Mouse (Mus musculus) heart, adult 9 months (tissue): ENCODE data around the gene Dnm3.
A peak's percentile ranks its signal among the peaks of the same experiment; 100 is the strongest.

Source experiments
- DNase-seq, 2 experiments: peaks; one replicate each; pipeline ENCODE4 v3.0.0; 2022; ENCODE audit warnings: low spot score in 2 of 2

Dnm3 gene

DNA sequence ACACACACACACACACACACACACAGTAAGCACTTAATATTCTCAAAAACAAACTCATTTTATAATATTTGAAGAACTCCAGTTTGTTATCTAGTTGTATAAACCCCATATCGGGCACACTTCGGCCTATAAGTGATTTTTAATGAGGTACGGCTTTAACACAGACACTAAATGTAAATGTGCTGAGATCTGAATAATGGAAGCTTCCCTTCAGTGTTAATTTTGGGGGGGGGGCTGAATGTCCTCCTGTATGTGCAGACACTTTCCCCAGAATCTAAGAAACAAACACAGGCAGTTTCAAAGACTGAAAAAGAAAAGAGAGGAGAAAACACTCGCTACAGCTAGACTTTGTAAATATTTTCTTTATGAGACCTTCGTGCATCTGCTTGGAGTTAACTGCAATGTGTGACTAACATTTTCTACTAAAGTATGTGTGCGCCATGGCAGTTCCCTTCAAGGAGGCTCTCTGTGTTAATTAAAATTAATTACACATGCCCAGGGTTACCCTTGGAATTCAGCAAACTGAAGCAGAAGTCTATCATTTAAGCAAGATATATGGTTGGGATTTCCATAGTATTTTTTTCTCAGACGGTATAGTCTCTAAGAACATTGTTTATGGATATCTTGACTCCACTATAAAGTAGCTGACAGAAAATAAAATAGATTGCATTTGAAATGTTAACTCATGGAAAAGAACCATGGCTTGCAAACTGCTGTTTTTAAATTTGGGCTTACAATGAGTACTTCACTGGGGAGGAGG is 356.2 kb downstream of the Dnm3 start:
- DNase-seq = no peak

DNA sequence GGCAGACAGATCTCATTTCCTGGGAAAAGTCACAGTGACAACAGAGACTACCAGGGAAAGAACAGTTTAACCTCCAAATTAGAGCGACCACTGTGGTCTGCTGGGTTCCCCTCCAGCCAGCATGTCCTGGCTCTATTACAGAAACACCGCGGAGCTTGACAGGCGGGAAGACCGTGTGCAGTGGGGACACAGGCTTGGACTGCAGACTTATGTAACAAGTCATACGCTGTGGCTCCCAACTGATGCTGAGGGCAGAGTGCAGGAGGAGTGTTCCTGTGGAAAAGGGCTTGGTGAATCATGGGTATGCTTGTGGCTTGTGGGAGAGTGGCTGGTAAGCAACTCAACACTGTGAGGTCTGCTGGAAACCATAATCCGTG is 368.4 kb downstream of the Dnm3 start:
- DNase-seq = peak in 1 of 2 experiments; percentile 53

DNA sequence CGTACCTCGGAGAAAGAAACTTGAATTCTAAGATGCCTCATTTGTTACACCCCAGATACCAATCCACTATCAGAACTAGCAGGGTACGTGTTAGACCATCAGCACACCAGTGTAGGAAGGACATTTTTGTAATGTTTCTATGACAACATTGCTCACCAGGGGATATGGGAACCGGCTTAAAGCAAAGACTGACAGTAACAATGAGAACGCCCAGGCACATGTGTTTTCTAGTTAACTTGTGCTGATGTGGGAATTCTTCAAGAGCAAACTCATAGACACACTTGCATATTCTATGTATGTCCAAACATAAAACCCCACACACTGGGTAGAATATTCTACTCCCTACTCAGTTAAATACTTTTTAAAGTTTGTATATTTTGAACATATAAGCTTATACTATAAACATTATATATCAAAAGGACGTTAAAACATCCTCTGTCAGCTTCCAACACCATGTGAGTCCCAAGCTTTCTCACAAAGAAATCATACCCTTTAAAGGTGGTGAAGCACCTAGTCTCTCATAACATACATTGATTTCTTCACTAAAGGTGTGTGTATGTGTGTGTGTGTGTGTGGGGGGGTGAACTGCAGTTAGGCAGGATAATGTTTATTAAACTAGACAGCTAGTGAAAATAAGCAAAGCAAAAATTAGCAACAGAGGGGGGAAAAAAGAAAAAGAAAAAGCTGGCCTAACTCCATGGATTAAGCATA is 369.0 kb downstream of the Dnm3 start:
- no peak for DNase-seq

DNA sequence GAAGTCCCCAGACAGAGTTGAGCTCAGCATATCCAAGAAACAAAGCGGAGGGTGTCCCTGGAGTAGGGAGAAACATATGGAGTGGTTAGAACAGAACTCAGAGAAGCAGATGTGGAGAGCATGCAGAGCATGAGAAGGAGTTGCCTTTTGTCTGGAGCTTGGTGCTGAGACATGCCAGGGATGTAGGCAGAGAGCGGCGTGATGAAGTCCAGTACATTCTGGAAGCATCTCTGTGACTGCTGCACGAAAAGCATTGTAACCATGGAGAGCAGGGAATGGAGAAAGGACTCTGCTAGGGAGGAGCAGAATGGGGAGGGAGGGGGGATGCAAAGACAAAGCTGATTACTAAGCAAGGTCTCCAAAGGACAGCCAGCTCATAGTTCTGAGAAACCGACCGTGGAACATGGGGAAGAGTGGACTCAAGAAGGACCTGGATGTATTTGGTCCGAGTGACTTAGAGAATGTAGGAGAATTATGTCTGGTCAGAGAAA is 369.6 kb downstream of the Dnm3 start:
- no peak for DNase-seq

DNA sequence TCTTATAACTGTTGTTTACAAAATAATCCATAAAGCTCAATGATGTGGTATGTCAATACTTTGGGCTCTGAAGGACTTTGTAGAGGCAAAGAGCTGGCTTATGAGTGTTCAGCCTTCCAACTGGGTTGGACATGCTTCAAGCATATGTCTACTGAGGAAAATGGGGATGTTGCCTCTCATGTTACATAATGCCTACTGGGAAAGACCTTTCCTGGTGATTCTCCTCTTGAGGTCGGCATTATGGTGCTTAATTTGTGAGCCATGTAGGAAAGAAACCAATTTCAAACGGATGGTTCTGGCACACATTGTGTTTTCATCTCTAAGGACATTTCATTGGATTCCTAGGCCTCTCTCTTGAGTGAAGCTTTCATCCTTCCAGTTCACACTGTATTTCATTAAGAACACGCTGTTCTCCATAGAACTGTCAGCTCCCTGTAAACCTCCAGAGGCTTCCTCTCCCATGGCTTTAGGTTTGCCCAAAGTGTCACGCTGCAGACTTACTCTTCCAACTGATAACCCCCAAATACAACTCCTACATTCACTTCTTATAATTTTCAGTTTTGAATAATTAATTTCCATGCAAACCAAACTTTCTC is 370.7 kb downstream of the Dnm3 start:
- DNase-seq = no peak

DNA sequence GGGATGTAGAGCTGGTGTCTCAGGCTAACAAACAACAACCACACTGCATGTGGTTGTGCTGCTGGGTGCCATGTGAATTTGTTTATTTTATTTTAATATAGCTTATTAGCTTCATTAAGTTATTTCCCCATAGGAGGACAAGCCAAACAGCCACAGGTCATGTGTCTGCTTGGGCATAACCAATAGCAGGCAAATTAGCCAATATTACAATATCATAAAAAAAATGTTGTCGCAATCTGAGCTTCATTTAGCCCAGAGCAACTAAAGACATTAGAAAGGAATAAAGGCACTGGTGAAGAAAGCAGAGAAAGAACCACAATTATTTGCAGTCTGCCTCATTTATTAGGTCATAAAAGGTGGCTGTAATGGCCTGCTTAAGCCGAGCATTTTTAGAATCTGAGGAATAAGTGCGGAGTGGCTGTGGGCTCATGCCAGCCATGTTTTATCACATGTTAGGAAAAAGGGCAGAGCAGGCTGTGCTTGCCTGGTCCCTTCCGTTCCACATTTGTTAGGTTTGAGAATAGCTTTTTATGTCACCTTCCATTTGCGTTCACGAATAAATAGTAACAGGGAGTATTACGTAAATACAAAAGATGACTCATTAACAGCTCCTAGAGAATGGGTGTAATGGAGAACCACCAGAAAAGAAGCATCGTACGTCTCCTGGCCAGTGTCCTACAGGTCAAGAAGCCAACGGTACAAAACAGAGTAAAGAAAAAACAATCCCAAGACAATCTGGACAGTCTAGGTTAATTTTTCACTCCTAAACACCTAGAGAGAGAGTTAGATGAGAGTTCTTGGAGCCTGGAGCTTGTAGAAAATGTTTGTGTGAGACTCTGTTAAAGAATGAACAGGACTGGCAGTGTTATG is 376.6 kb downstream of the Dnm3 start:
- DNase-seq = no peak

DNA sequence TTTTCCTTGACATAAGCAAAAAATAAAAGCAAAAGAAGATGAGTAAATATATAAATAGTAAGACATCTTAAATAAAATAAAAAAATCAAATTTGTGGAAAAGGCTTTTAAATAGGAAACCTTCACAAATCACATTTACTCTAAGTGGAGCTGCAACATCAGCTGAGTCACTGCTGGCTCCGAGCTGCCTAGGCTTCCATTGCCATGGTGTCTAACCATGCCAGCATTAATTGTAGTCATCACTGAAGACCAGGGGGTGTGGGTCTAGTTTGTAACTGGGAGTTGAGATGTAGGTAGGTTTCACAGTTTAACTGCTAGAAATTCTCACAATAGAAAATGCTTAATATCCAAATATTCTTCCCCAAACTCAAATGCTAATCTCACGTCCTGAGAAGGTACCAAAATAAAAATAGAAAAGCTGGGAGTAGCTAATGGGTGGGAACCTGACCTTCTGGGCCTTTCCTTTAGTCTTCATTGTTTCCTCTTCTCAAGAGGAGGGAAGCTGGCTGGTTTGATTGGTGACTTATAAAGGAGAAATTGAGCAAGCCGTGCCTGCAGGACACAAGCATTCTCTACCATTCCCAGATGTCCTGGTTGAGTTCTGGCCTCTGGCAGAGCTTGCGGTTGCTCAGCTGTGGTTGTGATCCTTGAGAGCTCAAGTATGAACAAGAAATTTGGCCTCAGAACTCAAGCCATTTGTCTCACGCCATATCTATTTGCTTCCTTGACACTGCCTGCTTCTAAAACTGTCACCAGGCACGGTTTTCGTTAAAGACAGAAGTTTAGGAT is 377.6 kb downstream of the Dnm3 start:
- DNase-seq = peak; percentile 48 to 50

DNA sequence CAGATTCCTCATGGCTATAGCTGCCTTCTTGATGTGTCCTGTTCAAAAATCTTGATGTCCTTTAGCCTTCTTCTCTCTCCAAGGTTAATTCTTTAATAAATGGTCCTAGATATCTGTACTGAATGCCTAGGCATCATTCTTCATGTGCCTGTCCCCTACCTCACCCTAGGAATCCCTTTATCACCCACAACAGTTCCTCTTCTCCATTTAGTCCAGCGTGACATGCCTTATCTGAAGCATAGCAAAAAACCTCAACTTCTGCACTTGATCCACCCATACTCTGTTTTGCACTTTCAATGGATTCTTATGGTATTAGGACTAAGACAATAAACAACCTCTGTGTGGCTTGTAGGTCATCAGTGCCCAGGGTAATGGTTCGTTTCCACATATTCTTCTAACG is 378.6 kb downstream of the Dnm3 start:
- DNase-seq = no peak

DNA sequence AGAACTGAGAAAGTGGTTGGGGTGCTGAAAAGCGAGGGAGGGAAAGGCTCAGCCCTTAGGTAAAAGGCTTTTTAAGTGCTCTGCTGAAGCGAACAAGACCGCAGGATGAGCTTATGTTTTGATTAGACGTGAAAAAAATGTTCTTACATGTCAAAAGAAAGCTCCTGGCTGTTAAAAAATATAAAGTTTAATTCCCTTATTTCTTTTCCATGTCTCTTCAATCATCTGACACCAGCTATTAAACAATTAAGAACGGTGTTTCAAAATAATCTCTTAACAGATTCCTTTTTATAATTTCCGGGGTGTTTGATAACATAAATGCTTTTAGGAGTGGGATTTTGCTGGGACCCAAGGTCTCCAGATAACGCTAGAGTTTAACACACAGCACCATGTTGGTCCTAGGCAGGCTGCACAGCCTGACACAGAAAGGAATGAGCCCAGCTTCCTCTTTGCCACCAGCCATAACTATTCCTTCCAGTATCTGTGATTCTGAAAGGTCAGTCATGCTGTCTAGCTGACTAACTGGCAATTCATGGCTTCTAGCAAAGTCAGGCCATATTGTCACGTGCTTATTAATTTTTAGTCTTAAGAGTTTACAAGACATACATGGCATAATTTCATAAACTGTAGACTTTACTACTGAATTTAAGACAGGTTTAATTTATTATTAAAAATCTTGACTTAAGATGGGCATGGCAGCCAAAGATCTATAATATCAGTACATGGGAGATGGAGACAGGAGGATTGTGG is 383.1 kb downstream of the Dnm3 start:
- no peak for DNase-seq

DNA sequence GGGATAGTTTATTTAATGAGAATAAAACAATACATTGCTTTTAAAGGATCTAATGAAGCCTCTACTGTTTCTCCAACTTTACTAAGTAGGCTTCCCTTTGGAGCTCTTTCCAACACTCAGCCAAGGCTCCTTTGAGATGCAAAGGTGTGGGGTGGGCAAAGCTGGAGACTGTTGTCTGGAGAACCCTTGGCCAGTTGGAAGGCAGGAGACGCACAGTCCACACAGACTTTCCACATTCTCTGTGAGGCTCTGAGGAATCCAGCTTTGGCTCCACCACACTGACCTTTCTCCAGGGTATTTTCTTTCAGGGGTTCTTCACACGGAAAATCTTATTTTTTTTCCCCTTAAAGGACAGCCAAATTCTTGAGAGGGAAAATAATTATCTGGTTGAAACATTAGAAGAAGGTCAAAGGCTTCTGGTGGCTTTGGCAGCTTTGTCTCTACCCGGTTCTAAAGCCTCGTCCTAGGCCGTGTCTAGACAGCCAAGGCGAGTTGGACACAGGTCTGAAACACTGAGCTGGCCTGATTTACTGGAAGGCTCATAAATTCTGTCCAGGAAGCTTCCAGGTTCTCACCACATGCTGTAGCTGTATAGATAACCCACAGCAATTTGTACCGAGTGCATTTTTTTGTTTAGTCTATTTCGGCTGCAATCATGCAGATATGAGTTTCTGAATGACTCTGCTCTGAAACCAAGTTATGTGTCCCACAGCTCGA is 383.9 kb downstream of the Dnm3 start:
- DNase-seq = peak; percentile 36 to 57

DNA sequence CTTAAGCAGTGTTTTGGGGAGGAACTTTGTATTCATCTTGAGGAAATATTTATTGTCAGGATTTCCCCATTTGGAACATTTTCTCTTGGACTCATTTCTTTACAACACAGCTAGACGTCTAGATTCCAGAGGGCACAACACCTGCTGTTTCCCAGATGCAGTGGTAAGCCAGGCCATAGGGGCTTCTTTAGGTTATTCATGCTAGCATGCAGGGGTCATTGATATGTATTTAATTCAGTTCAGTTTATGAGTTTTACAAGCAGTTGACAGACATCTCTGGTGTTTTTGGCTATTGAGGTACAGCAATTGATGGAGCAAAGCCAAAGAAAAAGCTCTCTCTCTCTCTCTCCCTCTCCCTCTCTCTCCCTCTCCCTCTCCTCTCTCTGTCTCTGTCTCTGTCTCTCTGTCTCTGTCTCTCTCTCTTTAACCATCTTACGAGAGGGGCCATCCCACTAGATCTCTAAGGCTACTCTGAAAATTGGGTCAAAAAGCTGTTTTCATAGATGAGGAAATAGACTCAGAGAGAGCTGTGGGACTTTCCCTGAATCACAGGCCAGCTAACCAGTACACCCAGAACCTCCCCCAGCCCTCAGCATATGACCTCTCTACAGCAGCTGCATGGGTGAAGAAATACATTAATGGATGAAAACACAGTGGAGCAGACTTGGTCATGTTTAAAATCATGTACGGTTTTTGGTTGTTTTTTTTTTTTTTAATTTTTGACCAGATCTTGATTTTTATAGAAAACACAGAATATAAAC is 384.8 kb downstream of the Dnm3 start:
- peak; percentile 49 to 61 for DNase-seq

DNA sequence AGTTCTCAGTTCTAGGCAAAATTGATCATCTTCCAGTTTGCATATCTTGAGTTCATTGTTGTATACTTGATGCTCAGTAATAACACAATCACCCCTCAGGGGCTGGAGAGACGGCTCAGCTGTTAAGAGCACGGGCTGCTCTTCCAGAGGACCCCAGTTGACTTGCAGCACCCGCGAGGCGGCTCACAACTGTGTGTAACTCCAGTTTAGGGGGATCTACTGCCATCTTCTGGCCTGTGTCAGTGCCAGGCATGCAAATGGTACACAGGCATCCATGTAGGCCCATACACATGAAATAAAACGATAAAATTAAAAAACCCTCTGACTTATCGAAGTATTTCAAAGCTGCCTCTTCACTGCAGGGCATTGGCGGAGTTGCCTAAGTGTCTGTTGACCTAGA is 385.4 kb downstream of the Dnm3 start:
- DNase-seq = no peak

DNA sequence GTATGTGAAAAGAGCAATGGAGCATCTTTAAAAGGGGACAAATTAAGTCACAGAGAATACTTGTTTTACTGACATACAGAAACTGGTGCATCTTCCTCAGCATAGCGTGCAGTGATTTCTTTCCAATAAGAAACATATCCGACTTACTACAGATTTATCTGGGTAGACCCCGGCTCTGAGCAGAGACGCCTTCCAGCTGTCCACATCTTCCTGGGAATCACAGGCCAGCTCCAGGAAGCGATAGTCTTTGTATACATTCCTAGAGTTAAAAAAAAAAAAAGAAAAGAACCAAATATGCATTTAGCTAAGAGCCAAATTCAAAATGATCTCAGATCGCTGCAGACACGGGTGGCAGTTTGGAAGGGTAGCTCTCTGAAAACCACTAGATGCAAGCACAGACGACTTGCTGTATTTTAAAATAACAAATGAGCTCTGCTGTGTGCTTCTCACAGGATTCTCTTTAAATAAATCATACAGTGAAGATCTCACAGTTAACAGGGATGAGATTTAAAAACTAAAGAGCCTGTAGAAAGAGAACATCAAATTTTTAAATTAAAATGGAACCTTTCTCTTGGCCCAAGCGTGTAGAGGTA is 393.9 kb downstream of the Dnm3 start:
- DNase-seq = no peak

DNA sequence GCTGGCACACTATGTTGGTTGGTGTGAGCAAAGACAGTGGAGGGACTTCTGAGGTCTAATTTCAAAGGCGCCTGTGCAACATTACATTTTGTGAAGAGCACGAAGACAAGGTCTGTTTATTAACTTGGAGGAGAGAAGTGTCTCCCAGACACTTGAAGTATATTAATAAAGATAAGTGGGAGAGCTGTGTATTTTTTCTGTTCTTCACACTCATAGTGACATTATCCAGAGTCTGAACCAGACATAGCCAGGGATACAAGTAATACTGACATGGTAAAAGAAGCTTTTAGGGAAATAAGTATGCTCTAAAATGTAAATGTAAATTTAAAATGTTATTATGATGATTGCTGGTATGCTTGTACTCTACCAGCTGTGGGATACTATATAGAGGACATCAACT is 394.5 kb downstream of the Dnm3 start:
- no peak for DNase-seq

DNA sequence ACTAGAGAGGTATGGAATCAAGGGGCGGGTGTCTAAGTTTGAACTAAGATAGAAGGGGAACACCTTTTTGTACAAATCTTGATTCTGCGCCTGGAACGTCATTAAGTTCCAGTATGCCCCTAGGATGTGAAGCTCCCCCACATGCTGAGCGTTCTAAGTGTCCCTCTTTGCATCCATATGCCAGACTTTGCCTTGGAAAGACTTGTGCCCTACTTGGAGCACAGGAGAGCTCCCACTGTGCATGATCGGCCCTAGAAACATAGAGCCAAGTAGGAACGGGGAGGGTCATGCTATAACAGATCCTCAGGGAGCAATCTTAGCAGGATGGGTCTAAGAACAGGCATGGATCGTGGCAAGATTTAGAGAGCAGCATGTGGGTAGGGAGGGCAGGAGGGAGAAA is 395.1 kb downstream of the Dnm3 start:
- no peak for DNase-seq

DNA sequence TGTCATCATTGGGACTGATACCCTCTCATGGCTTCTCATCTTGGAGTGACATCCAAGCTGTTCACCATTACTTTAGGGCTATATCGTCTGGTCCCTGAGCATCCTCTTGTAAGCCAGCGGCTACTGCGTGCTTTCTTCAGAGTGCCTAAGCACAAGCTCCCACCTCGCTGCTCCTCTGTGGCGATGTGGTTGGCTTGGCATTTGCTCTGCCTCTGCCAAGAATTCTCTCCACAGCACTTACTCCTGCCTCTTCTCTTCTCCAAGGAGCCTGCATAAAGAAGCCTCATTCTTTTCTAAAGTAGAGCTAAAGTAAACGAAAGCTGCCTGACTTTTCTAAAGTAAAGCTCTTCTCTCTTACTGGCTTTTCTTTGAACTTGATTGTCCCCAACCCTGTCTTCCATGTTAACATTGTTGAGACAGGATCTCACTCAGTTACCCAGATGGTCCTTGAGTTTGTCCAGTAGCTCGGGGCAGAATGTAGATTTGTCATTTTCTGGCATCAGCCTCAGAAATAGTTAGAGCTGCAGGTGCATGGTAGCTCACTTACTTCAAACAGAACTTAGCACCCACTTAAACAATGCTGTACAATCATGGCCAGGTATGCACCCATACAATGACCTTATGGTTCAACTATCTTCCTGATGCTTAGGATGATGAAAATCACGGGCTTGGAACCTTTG is 396.0 kb downstream of the Dnm3 start:
- DNase-seq = no peak

DNA sequence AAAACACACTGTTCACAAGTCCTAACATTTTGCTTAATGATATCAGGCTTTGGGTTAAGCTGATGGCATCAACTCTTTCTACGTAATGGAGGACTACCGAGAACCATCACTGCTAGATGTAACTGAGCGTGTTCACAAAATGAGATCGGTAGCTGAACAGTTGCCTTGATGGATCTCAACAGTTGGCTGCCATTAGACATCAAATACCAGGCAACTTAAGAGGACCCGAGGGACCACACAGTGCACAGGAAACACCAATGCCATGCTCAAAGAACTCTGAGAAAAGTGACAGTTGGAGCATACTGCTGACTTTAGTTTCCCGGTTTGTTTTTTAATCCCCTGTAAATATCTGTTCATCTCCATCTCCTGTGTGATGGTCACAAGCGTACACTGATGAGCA is 397.8 kb downstream of the Dnm3 start:
- no peak for DNase-seq

DNA sequence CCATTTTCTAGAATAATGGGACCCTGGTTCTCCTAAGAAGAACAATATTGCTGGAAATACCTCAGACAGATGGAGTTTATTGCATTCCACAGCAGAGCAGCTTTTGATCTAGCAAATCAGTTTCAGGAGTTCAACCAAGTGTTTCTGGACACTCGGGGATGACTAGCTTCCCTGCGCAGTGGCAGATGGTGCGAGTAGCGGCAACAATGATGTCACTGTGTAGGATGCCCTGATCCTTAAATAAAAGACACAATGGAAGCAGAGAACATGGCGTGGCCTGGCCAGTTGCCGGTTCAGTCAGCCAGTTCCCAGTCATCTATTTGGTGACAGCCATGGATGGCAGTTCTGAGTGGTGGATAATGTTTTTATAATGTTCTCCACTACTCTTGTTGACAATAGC is 400.4 kb downstream of the Dnm3 start:
- DNase-seq = no peak
